Mouse (Mus musculus) liver, adult 2 months (tissue): Measurements from ENCODE around the gene Rbm5. TPM values are rescaled to one million over a fixed set of nuclear protein-coding genes. Genes with fewer than 3 reads are reported as not detected.

Experiments
- DNase-seq: peaks from one replicate; pipeline ENCODE4 v3.0.0-alpha.2; 2011; ENCODE audit warnings: low read depth, low spot score; ENCODE audit errors: extremely low read depth
- H3K27ac ChIP-seq: fragments of 200-500 bp; replicated peaks from 2 replicates; pipeline ENCODE4 v1.5.1; 2012; ENCODE audit warnings: low read depth, mild to moderate bottlenecking, control low read depth, inconsistent platforms, low read length; ENCODE audit not compliant: insufficient read depth
- H3K27me3 ChIP-seq: fragments of 200-500 bp; 2 replicates; pipeline ENCODE4 v1.6.1; 2012; ENCODE audit warnings: mild to moderate bottlenecking, moderate library complexity, low read length, inconsistent platforms; ENCODE audit not compliant: control insufficient read depth, insufficient read depth
- H3K36me3 ChIP-seq: fragments of 200-500 bp; 2 replicates; pipeline ENCODE4 v1.6.1; 2012; ENCODE audit warnings: low read length, inconsistent platforms; ENCODE audit not compliant: control insufficient read depth, insufficient read depth
- H3K4me1 ChIP-seq: fragments of 200-500 bp; 2 replicates; pipeline ENCODE4 v1.6.1; 2011; ENCODE audit warnings: low read length; ENCODE audit not compliant: control insufficient read depth, insufficient read depth
- H3K4me3 ChIP-seq: fragments of 200-500 bp; 2 replicates; pipeline ENCODE4 v1.5.1; 2011; ENCODE audit warnings: low read depth, mild to moderate bottlenecking, control low read depth, low read length, moderate library complexity; ENCODE audit not compliant: insufficient read depth
- H3K79me2 ChIP-seq: fragments of 200-500 bp; 2 replicates; pipeline ENCODE4 v1.6.1; 2012; ENCODE audit warnings: inconsistent platforms, mild to moderate bottlenecking, low read length, moderate library complexity; ENCODE audit not compliant: control insufficient read depth, insufficient read depth
- H3K9ac ChIP-seq: fragments of 200-500 bp; 2 replicates; pipeline ENCODE4 v1.6.1; 2012; ENCODE audit warnings: low read depth, mild to moderate bottlenecking, control low read depth, inconsistent platforms, low read length
- CTCF ChIP-seq: fragments of 200-500 bp; IDR thresholded peaks from 2 replicates; pipeline ENCODE4 v1.5.1; 2011; ENCODE audit warnings: low read depth, low read length, control low read depth
- POLR2A ChIP-seq: fragments of 200-500 bp; IDR thresholded peaks from 2 replicates; pipeline ENCODE4 v1.6.1; 2011; ENCODE audit warnings: low read length, control low read depth; ENCODE audit not compliant: insufficient read depth; ENCODE audit errors: extremely low read depth
- WGBS: fragments of 180-500 bp; shearing (Covaris S2); methylation state at CpG from one replicate; pipeline ENCODE4 v1.1.7; 2018; 5-methylcytosine and 5-hydroxymethylcytosine counted together
- polyA plus RNA-seq: library from polyadenylated mRNA; depleted of rRNA; stranded (reverse); fragments of >200 nt; gene quantifications from 2 replicates; pipeline ENCODE4 v1.2.3, GENCODE M21; 2012
- total RNA-seq: library from RNA; depleted of rRNA; stranded (reverse); fragments of >200 nt; gene quantifications from 2 replicates; pipeline ENCODE4 v1.2.3, GENCODE M21; 2014

The Rbm5 gene
- total and polyA plus RNA-seq, 2 experiments = 31.3 to 46.2 TPM

DNA sequence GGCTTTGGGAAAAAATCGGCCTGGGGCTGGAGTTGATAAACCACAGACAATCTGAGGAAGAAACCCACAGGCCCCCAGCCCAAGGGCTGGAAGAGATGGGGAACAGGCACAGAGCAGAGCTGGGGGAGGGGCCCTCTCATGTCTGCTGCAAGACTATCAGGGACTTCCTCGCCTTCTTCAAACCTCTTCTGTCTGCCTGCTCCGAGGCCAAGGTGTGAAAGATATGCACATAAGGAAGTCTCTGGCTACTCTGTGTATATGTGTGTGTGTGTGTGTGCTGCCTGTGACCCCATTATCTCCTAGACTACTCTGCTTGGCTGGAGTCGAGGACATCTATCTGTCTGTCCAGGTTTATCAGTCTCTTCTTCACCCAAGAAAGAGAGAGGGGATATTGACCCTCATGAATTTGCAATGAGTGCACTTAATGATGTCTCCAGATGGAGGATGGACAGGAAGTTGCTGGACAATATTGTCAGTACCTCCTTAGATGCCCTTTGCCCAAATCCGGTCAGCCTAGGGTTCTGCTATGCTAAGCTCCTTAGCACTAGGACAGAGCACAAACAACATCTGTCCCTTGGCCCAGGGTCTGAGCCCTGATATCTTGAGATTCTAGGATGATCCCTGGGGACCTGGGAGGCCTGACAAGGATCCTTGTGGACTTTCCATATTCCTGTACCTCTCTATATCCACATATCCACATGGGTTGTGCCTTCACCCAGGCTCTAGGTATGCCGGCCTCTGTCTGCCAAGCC is 41.7 kb downstream of the Rbm5 start:
- TF ChIP-seq POLR2A = no peak
- TF ChIP-seq CTCF = no peak
- H3K36me3 ChIP-seq = no peaks in the 10 kb centered on the region
- no peak for DNase-seq
- no peak overlapping the region for H3K4me3 ChIP-seq
- 72% methylated on average over 6 of the region's 6 CpGs for WGBS
- H3K27ac ChIP-seq = no peak overlapping the region
- no peak overlapping the region for H3K9ac ChIP-seq
- no peaks in the 10 kb centered on the region for H3K79me2 ChIP-seq
- peaks cover 4% of the 10 kb centered on the region for H3K4me1 ChIP-seq
- no peaks in the 10 kb centered on the region for H3K27me3 ChIP-seq

DNA sequence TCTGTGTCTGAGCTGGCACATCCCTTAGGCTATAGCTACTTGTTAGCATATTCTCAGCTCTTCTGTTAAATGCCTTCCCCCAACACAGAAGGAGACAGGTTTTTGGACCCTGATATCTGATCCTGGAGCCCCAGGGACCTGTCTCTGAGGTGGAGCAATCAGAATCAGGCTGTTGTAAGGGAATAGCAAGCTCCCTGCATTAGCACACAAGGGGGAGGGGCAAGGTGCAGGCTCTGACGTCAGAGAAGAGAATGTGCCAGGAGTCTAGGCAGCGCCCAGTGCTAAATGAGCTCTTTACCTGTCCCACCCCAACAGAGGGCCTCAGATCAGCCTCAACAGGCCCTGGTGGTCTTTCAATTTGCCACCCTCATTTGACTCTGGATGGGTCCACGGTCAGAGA is 43.8 kb downstream of the Rbm5 start:
- no peaks in the 10 kb centered on the region for H3K79me2 ChIP-seq
- no peak overlapping the region for H3K4me3 ChIP-seq
- no peak for DNase-seq
- H3K9ac ChIP-seq = no peak overlapping the region
- no peaks in the 10 kb centered on the region for H3K36me3 ChIP-seq
- H3K27me3 ChIP-seq = no peaks in the 10 kb centered on the region
- no peak overlapping the region for H3K27ac ChIP-seq
- peaks cover 4% of the 10 kb centered on the region for H3K4me1 ChIP-seq
- 59% methylated on average over 3 of the region's 3 CpGs for WGBS
- TF ChIP-seq POLR2A (no peak), CTCF (no peak)

DNA sequence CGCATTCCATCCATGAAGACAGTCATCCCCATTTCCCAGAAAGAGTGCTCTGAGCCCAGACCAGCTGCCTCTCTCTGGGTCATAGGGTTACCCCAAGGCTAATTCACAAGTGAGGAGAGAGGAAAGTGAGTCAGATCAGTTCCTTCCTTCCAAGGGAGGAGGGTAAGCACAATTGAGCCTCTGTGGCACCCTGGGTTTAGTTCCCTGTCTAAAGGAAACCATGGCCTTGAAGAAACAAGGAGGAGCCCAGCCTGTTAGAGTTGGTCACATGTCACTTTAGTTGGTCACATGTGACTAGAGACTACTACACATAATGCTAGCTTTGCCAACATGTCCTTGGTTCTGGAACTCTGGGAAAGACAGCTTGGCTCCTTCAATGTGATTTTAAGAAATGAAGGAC is 46.0 kb downstream of the Rbm5 start:
- Histone ChIP-seq H3K4me1 (peaks cover 4% of the 10 kb centered on the region), H3K79me2 (no peaks in the 10 kb centered on the region), H3K27ac (peak overlapping the region; percentile 70), H3K27me3 (no peaks in the 10 kb centered on the region), H3K9ac (no peak overlapping the region), H3K4me3 (no peak overlapping the region), H3K36me3 (no peaks in the 10 kb centered on the region)
- no peak for DNase-seq
- TF ChIP-seq CTCF = no peak
- TF ChIP-seq POLR2A = no peak
- WGBS = 86% methylated on average over 1 of the region's 1 CpGs

DNA sequence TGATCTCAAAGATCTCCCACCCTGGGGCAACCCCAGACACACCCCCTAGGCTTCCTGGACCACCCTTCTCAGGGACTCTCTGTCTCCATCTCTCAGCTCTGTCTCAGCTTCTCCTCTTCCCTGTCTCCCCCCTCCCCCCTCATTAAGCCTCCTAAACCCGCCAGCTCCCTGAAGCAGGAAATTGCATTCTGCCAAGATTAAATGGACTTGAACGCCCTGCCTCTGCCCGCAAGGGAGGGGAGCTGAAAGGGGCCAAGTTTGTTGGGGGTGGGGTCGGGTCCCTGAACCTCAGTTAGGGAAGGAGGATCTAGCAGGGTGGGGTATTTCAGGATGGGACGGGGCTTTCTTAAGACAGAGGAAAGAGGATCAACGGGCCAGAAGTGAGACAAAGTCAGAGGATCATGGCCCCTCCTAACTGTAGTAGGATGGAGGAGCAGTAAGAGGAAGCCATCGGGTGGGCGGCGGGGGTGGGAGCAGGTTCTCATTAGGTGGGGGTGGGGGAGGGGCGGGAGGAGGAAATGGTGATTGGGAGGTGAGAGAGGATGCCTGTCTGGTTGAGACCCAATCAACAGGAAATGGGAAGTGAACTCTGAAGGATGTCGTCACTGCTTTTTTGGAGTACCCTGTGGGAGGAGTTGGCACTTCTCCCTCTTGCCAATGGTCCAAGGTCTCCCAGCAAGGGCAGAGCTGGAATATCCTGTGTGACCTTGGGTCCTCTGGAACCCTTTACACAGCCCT is 46.8 kb downstream of the Rbm5 start:
- Histone ChIP-seq H3K4me3 (no peak overlapping the region), H3K27ac (peak overlapping the region; percentile 70), H3K9ac (no peak overlapping the region), H3K79me2 (no peaks in the 10 kb centered on the region), H3K4me1 (peaks cover 4% of the 10 kb centered on the region), H3K36me3 (no peaks in the 10 kb centered on the region), H3K27me3 (no peaks in the 10 kb centered on the region)
- TF ChIP-seq POLR2A (no peak), CTCF (no peak)
- DNase-seq = peak; percentile 67
- 11% methylated on average over 11 of the region's 11 CpGs for WGBS

DNA sequence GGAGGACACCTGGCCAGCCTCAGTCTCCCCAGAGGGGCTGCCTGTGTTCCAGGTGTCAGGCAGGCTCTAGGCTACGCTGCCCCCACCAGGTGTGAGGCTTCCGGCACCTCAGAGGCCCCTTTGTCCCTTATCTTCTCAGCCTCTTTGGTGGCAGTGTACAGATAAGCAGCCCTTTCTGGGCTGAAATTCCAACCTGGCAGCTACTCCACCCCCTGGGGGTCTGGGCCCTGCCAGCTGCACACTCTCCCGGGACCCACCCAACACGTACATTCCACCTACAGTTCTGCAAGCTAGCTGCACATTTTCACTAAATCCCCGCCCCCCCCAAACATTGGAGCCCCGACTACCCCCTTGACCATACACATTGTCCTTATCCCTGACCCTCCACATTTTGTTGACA is 47.5 kb downstream of the Rbm5 start:
- Histone ChIP-seq H3K4me1 (peaks cover 4% of the 10 kb centered on the region), H3K9ac (no peak overlapping the region), H3K4me3 (no peak overlapping the region), H3K79me2 (no peaks in the 10 kb centered on the region), H3K27ac (0 out of 2 replicates have a peak overlapping the region, but pooled peaks have one; percentile 32), H3K27me3 (no peaks in the 10 kb centered on the region), H3K36me3 (no peaks in the 10 kb centered on the region)
- 67% methylated on average over 6 of the region's 6 CpGs for WGBS
- DNase-seq = no peak
- TF ChIP-seq POLR2A (no peak), CTCF (no peak)
